Mouse (Mus musculus) layer of hippocampus, adult 2 months (tissue): ENCODE data around the gene Tmem14a. TPM values are rescaled to one million over a fixed set of nuclear protein-coding genes. Genes with fewer than 3 reads are reported as not detected.
"Not testable (repeated sequence)": the region's sequence is repeated elsewhere in the genome, so short reads cannot be mapped to it uniquely, and the experiment has no call there.

Experiments
- DNase-seq, 2 experiments: peaks; one replicate each; pipeline ENCODE4 v3.0.0; 2022; ENCODE audit warnings: low spot score in 2 of 2
- H3K27ac ChIP-seq: fragments of 200-600 bp; 2 replicates; pipeline ENCODE4 v1.8.1; 2022
- H3K4me3 ChIP-seq: fragments of 200-600 bp; 2 replicates; pipeline ENCODE4 v1.8.1; 2022; ENCODE audit warnings: mild to moderate bottlenecking
- CTCF ChIP-seq: fragments of 200-600 bp; conservative IDR thresholded peaks from 2 replicates; pipeline ENCODE4 v1.8.1; 2022; ENCODE audit warnings: antibody characterized with exemption, mild to moderate bottlenecking, moderate library complexity
- long read RNA-seq, 2 experiments: library from polyadenylated mRNA; stranded (forward); transcript quantifications; one replicate each; pipeline ENCODE4 v2.0.0; 2021; ENCODE audit warnings: borderline mapping rate in 2 of 2
- total RNA-seq, 2 experiments: library from RNA; stranded (reverse); gene quantifications; 2 replicates each; pipeline ENCODE4 v1.2.3; 2021

Tmem14a gene
- 10 to 100 TPM; 21.9 to 28.9 TPM for total RNA-seq
- long read RNA-seq, experiment 1, transcript Tmem14a-202 (5 exons, 1,168 nt), result major isoform, 23 of 27 reads
- long read RNA-seq, experiment 1, partial matches to known transcripts, result 2 of 27 reads
- long read RNA-seq, experiment 1, other reads (novel, unspliced or antisense), result 1 of 27 reads
- long read RNA-seq, experiment 2, transcript Tmem14a-202 (5 exons, 1,168 nt), result major isoform, 31 of 37 reads
- long read RNA-seq, experiment 2, partial matches to known transcripts, result 3 of 37 reads
- long read RNA-seq, experiment 2, other reads (novel, unspliced or antisense), result 1 of 37 reads

DNA sequence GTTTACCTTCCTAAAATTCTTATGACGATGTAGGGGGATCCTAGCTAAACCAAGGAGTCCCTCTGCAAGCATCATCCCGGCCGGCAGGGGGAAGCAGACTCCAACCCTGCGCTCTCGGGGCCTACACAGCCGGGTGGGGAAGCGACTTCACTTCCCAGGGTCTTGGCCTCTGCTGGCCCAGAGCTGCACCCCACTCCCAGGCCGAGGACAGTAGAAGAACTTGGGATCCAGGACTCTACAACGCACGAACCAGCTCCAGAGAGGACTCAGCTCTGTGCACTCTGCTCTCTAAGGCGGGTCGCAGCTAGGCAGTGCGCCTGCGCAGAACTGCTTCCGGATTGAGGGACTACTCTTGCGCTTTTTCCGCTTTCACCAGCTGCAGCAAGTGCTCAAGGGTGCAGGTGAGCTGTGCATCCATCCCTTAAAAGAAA lies at the start of gene Tmem14a:
Gene Tmem14a, plus strand, starts transcription at position 87 of the 431 bp plus-strand sequence.
- peak; percentile 83 to 87 for DNase-seq
- peak within 1 kb of the TSS; percentile 91 for H3K4me3 ChIP-seq
- H3K27ac ChIP-seq, result peak within 1 kb of the TSS; percentile 98
- peak; percentile 100 for TF ChIP-seq CTCF

DNA sequence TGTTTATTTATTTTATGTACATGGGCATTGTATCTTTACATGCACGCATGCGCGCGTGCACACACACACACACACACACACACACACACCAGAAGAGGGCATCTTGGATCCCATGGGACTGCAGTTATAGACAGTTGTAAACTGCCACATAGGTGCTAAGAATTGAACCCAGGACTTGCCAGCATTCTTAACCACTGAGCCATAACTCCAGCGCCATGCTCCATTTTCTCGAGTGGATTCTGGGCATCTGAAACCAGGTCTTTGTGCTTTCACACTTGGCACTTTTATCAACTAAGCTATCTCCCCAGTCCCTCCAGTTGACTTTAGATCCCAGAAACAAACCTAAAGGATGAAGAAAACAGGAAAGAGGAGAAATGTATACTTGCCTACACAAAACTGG lies 33.2 kb upstream of the Tmem14a start:
- TF ChIP-seq CTCF, result no peak

DNA sequence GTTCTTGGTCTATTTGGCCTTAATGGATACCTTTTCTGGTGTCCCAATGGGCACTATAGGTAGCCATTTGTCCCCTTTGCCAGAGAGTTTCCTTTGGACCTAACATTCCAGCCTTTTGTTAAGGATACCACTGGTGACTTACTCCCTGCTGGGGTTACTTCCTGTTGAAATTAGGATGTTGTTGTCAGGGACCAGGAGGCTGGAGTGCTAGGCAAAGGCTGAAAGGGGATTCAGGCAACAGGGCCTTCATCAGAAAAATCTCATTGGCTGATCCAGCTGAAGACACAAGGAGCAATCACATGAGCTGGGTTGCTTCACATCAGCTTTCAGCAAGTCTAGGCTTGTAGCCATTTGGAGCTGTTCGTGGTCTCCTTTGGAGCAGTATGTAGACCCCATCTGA lies 12.1 kb upstream of the Tmem14a start:
- H3K27ac ChIP-seq, result no peak overlapping the region
- no peak overlapping the region for H3K4me3 ChIP-seq
- no peak for TF ChIP-seq CTCF
- no peak for DNase-seq

More for the DNA sequence above, 33.2 kb upstream of the Tmem14a start:
- no peak overlapping the region for H3K27ac ChIP-seq
- DNase-seq, result no peak
- no peak overlapping the region for H3K4me3 ChIP-seq

DNA sequence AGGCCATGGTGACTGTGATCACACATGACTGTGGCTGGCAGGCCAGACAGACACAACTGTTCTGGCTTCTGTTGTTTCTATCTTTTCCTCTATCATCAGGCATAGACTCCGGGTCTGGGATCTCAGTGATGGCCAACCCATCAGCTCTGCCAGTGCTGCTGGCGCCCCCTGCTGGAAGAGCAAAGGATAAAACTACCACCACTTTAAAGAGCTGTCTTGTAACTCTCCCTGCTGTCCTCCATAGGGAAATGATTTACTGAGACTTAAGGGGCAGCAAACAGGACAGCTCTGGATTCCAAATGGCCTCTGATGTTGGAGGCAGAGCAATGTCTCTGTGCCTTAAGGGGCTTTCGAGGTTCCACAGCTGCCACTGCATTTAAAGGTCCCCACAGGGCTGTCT lies 4.8 kb upstream of the Tmem14a start:
- TF ChIP-seq CTCF, result peak; percentile 60
- DNase-seq, H3K27ac ChIP-seq, H3K4me3 ChIP-seq: not testable (repeated sequence)

DNA sequence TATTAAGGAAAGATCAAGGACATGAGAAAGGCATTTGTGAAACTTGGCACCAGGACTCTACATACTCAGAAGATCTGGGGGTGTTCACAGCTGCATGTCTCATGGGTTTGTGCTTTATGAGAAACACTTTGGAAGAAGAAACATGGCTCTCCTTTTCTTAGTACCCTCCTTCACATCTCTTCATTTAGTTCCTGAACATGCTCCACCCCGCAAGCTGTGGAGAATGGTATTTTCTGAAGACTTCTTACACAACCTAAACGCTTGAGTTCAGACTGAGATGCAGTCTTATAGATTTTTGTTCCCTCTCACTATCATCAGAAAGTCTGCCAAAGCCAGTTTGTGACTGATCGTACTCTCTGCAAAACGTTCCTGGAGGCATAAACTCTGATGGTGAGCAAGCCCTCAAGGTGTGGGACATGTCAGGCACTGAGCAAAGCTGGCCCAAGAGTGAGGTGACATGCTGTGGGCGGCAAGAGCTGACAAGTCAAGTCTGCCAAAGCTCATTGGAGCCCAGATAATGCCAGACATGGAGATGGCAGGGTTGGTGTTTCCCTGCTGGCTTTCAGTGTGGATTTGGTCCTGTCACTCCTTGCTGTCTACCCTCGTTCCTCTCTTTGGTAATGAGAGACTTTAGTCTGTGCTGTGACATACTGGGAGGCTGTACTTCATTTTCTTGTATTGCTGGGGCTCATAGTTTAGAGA lies 4.2 kb upstream of the Tmem14a start:
- DNase-seq, result not testable (repeated sequence)

DNA sequence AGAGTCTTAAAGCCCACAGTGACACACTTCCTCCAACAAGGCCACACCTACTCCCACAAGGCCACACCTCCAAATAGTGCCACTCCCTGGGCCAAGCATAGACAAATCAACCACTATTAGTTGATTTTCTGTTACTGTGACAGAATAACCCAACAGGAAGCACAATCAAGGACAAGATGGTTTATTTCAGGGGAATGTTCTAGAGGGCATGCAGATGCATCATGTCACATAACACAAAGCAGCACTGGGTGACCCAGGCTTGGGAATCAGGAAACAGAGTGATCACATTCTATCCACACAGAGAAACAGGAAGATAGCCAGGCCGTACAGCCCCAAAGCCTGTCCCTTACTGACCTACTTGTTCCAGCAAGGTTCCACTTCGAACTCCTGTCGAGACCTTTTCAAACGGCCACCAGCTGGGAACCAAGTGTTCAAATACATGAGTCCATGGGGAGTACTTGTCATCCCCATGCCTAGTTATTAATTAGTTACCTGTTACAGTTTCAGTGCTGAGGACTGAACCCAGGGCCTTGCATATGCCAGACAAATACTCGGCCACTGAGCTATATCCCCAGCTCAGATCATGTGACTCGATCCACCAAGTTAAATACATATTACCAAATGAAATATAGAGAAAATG lies 9.5 kb downstream of the Tmem14a start:
- TF ChIP-seq CTCF, result no peak
- no peak for DNase-seq
- H3K27ac ChIP-seq, result no peak overlapping the region
- H3K4me3 ChIP-seq, result no peak overlapping the region

More for the DNA sequence above, 4.2 kb upstream of the Tmem14a start:
- not testable (repeated sequence) for H3K27ac ChIP-seq, H3K4me3 ChIP-seq

DNA sequence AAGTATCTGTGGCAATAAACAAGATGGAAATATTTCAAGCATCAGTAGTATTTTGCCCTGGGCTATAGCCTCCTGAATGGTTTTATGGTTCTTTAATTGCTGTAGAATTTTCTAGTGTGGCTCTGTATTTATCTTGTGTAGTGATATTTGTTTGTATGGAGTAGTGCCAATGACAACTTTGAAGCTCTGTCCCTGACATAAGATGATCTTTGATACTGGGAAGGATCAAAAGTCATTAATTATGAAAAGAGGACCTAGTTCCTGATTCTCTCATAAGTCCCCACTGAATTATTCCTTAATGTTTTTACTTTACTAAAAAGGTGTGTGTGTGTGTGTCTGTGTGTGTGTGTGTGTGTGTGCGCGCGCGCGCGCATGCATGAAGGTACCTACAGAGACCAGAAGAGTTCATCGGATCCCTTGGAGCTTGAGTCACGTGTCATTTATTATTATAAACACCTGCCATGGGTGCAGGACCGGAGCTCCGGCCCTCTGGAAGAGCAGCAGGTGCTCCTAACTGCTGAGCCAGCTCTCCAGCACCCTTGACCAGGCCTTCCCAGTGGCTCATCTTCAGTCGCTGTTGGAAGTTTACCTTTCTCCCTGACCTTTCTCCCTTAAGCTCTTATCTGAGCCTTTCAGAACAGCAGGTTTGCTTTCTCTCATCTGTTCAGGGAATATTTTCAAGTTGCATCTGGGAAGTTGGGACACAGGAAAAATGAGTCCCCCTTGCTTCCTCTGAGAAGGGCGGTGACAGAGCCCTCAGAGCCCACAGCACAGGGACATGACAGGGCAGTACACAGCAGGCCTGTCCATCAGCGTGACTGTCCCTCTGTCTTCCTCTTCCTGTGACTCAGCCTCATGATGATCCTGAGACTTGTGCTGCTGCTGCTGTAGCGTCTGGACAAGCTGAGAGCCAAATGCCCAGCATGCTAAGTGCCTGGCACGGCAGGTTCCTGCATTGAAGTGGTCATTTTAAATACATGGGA lies 10.7 kb downstream of the Tmem14a start:
- H3K4me3 ChIP-seq, DNase-seq, H3K27ac ChIP-seq: not testable (repeated sequence)

DNA sequence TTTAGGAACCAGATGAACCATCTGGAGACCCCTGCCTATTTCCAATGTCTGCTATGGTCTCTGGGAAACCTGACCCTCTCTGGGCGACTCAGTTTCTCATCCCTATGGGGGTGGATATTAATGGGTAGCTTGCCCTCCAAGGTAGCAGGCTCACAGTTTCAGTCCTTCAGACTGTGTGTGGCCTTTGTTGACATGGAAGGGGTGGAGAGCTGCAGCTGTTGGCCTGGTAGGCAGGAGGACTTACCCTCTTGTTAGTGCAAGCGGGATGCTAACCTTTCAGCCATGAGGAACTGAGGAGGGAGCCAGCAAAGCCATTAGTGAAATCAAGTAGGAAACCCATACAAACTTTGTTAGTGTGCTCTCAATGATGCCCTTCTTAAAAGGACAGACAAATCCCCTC lies 12.0 kb downstream of the Tmem14a start:
- DNase-seq, result no peak
- no peak for TF ChIP-seq CTCF
- Histone ChIP-seq H3K27ac (no peak overlapping the region; the same call in 1 of the 2 replicates), H3K4me3 (no peak overlapping the region)

DNA sequence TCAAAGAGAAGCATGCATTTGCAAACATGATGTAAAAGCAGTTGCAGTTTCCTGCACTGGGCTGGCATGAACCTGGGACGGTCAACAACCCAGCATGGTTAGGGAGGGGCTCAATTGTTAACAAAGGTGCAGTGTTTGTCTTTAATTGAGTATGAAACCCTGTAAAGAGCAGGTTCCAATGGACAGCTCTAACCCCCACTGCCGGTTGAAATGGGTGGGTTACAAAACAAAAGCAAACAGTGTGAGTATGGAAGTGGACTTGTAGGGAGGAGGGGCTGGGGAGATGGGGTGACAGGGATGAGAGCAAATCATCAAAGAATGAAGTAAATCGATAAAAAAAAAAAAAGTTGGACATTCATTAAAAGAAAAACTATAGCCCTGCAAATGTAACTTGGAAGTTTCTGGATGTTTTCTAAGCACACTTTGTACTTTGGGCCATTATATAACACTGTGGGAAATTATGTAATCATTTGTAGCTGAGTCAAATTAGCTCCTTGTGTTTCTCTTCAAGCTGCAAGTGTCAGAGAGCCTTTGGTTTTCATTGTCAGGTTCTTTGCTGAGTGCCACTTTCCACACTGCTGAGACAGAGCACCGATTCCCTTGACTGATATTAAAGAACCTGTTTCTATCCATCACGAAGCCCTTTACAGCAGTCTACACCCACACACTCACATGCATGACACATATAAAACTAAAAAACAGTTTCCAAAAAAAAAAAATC lies 13.5 kb downstream of the Tmem14a start:
- Histone ChIP-seq H3K27ac (peak overlapping the region; percentile 56; the same call in 1 of the 2 replicates), H3K4me3 (no peak overlapping the region)
- DNase-seq, result peak in 1 of 2 experiments; percentile 11
- TF ChIP-seq CTCF, result no peak

DNA sequence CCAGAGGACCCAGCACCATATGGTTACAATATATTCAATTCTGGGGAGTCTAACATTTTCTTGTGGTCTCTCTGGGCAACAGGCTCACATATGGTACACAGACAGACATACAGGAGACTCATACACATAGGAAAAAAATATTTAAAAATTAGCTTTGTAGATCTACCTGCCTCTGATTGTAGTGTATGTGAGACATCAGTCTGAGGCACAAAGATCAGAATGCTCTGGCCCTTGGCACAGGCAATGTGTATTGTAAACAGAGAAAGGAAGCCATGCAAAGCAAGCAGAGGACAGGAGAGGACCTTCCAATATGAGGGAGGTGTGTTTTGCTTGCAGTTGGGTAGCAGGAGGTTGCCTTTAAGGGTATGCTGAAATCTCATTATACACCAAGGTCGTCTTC lies 14.1 kb downstream of the Tmem14a start:
- Histone ChIP-seq H3K4me3 (no peak overlapping the region), H3K27ac (peak overlapping the region; percentile 56; the same call in 1 of the 2 replicates)
- no peak for DNase-seq
- TF ChIP-seq CTCF, result no peak

DNA sequence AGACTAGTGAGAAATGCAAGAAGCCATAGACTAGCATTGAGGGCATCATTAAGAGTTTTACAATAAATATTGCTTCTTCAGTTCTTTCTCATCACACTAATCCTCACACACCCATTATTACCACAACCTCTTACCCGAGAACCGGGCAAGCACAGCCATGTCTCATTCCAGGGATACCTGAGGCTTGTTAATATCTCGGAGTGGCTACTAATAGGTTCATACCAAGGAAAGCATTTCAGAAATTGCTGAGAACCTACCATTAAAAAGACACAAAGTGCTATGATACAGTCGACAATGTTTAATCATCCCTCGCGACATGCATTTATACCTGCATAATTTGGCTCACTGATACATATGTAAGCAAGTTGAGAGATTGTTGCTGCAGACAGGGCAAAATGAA lies 17.0 kb downstream of the Tmem14a start:
- no peak for DNase-seq
- H3K4me3 ChIP-seq, result no peak overlapping the region
- TF ChIP-seq CTCF, result no peak
- H3K27ac ChIP-seq, result no peak overlapping the region
